Mouse (Mus musculus) hindbrain, embryonic 14.5 days (tissue): ENCODE measurements around the gene Nprl3. TPM values are rescaled to one million over a fixed set of nuclear protein-coding genes. Genes with fewer than 3 reads are reported as not detected.

Experiments
- ATAC-seq: fragments of 200-750 bp; cut with Nextera tagmentation; 2 replicates; pipeline ENCODE4 v1.8.0; 2017; ENCODE audit warnings: moderate number of reproducible peaks, mild to moderate bottlenecking, moderate TSS enrichment, moderate library complexity; ENCODE audit not compliant: low FRiP score
- DNase-seq: peaks from one replicate; pipeline ENCODE4 v3.0.0-alpha.2; 2015; ENCODE audit warnings: low spot score
- H3K27ac ChIP-seq: fragments of 300-500 bp; sonication (generic); 2 replicates; pipeline ENCODE4 v1.5.1; 2014; ENCODE audit warnings: mild to moderate bottlenecking, moderate library complexity
- H3K27me3 ChIP-seq: fragments of 300-500 bp; sonication (generic); 2 replicates; pipeline ENCODE4 v1.6.1; 2014; ENCODE audit warnings: mild to moderate bottlenecking, low read length, mixed read lengths; ENCODE audit not compliant: control insufficient read depth, insufficient read depth
- H3K36me3 ChIP-seq: fragments of 300-500 bp; sonication (generic); replicated peaks from 2 replicates; pipeline ENCODE4 v1.6.1; 2014; ENCODE audit not compliant: control insufficient read depth, insufficient read depth
- H3K4me1 ChIP-seq: fragments of 300-500 bp; sonication (generic); replicated peaks from 2 replicates; pipeline ENCODE4 v1.6.1; 2014; ENCODE audit warnings: antibody characterized with exemption, low read length, mixed read lengths; ENCODE audit not compliant: control insufficient read depth, insufficient read depth
- H3K4me2 ChIP-seq: fragments of 300-500 bp; sonication (generic); replicated peaks from 2 replicates; pipeline ENCODE4 v1.6.1; 2014; ENCODE audit warnings: mild to moderate bottlenecking, moderate library complexity
- H3K4me3 ChIP-seq: fragments of 300-500 bp; sonication (generic); replicated peaks from 2 replicates; pipeline ENCODE4 v1.5.1; 2014; ENCODE audit warnings: mild to moderate bottlenecking, low read length
- H3K9ac ChIP-seq: fragments of 300-500 bp; sonication (generic); 2 replicates; pipeline ENCODE4 v1.6.1; 2014
- H3K9me3 ChIP-seq: fragments of 300-500 bp; sonication (generic); 2 replicates; pipeline ENCODE4 v1.6.1; 2016; ENCODE audit warnings: low read length; ENCODE audit not compliant: control insufficient read depth
- WGBS: fragments of 180-500 bp; shearing (Covaris S2); extraction: QIAGEN DNeasy Blood & Tissue Kit; methylation state at CpG from one replicate; pipeline ENCODE4 v1.1.7; 2014; 5-methylcytosine and 5-hydroxymethylcytosine counted together
- polyA plus RNA-seq: library from polyadenylated mRNA; unstranded; fragments of >200 nt; fragmentation: Nextera tagmentation; extraction: Ambion mirVana; gene quantifications from 2 replicates; pipeline ENCODE4 v1.2.1, GENCODE M21; 2014

The Nprl3 gene
- polyA plus RNA-seq, 1 experiment from 2014 or later: 35.3 TPM

- Histone ChIP-seq H3K27ac (no peak overlapping the region), H3K4me2 (no peak overlapping the region), H3K4me1 (no peaks in the 10 kb centered on the region), H3K9ac (no peak overlapping the region), H3K9me3 (no peaks in the 10 kb centered on the region), H3K4me3 (no peak overlapping the region), H3K27me3 (no peaks in the 10 kb centered on the region), H3K36me3 (peaks cover 58% of the 10 kb centered on the region)
- WGBS: 86% methylated on average over 1 of the region's 1 CpGs
- no peak for ATAC-seq
- no peak for DNase-seq
Observed at GRCm38 (mm10) chr11:32253121-32253520, 14.4 kb downstream of the Nprl3 start.

DNA sequence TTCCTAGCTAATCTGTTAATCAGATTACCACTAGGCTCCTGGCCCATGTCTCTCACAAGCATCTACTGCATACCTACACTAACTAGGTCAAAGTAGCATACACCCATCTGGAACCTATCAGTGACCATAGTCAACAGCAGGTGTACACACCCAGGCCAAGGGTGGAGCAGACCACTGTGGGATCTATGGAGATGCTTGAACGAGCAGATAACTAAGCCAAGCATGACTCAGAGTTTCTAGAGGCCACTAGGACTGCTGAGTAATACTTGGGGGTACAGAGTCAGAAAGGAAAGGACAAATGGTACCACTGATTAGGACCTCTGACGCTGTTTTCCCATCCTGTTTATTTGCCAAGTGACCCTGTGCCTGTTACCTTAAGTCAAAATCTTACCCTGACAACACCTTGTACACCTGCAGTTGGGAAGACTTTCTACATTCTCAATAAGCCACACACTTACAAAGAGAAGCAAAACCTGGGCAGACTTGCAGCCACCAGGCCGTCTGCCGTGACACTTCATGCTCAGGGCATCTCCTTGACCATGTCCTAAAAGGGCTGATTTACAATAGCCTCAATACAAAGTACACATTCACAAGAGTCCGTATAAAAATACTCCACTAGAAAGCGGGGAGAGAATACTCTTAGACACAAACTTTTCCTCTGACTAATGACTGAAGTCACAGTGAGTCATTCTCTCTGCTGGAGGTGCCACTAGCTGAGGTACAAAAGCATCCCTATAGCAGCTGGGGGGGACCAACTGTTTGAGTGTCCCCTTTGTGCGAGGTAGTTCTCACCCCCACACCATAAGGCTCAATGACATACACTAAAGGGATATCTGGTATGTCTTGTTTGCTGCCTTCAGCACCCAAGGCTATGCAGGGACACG is 16.4 kb downstream of the Nprl3 start:
- H3K36me3 ChIP-seq: peaks cover 77% of the 10 kb centered on the region
- no peak overlapping the region for H3K4me2 ChIP-seq
- WGBS: 90% methylated on average over 8 of the region's 8 CpGs
- H3K4me3 ChIP-seq: no peak overlapping the region
- H3K9ac ChIP-seq: no peak overlapping the region
- H3K27me3 ChIP-seq: no peaks in the 10 kb centered on the region
- no peaks in the 10 kb centered on the region for H3K4me1 ChIP-seq
- ATAC-seq (no peak), DNase-seq (no peak)
- H3K9me3 ChIP-seq: no peaks in the 10 kb centered on the region
- H3K27ac ChIP-seq: no peak overlapping the region

GRCm38 (mm10) chr11:32248350-32248749 is 19.2 kb downstream of the Nprl3 start:
- Histone ChIP-seq H3K27ac (no peak overlapping the region), H3K4me1 (no peaks in the 10 kb centered on the region), H3K27me3 (no peaks in the 10 kb centered on the region), H3K9me3 (no peaks in the 10 kb centered on the region), H3K9ac (no peak overlapping the region), H3K36me3 (peaks cover 78% of the 10 kb centered on the region), H3K4me3 (no peak overlapping the region), H3K4me2 (no peak overlapping the region)
- 84% methylated on average over 3 of the region's 3 CpGs for WGBS
- no peak for DNase-seq
- ATAC-seq: no peak

DNA sequence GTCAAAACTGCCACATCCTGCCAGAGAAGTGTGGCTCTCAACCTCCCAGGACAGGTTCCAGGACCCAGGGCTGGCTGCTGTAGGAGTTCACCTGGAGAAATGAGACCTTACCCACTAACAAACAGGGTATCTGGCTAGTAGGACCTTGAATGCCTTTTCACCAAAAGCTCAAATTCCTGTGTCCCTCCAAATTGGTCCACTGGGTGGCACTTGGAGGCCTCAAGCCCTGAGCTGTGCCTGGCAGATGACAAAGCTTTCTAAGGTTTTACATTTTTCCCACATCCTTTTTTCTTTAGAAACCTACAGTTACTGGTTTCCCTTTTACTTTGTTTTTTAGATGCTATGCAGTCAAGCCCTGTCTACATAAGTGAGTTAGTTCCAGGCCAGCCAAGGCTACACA is 20.4 kb downstream of the Nprl3 start:
- no peaks in the 10 kb centered on the region for H3K27me3 ChIP-seq
- H3K4me2 ChIP-seq: no peak overlapping the region
- DNase-seq: no peak
- no peak for ATAC-seq
- H3K4me1 ChIP-seq: no peaks in the 10 kb centered on the region
- H3K9ac ChIP-seq: no peak overlapping the region
- H3K4me3 ChIP-seq: no peak overlapping the region
- no peak overlapping the region for H3K27ac ChIP-seq
- H3K36me3 ChIP-seq: peaks cover 66% of the 10 kb centered on the region
- H3K9me3 ChIP-seq: no peaks in the 10 kb centered on the region

DNA sequence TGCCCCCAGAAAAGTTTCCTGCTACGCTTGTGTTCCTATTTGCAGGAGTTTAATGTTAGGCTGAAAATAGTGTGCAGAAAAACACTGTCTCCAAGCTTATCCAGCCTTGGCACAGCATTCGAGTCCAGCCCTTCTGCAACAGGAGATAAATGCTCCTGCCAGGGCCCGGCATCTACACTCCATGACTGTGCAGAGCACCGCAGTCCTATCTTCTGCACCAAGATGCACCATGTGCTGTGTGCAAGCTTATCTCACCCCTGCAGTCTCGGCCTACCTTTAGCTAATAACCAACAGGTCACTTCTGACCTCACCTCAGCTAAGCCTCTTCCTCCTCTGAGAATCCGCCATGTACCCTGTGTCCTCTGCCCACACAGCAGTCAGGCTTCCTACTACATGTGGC is 21.9 kb downstream of the Nprl3 start:
- Histone ChIP-seq H3K9ac (no peak overlapping the region), H3K27me3 (no peaks in the 10 kb centered on the region), H3K4me2 (no peak overlapping the region), H3K9me3 (no peaks in the 10 kb centered on the region), H3K4me1 (no peaks in the 10 kb centered on the region), H3K27ac (no peak overlapping the region), H3K36me3 (peaks cover 66% of the 10 kb centered on the region), H3K4me3 (no peak overlapping the region)
- 96% methylated on average over 6 of the region's 6 CpGs for WGBS
- no peak for ATAC-seq
- no peak for DNase-seq

DNA sequence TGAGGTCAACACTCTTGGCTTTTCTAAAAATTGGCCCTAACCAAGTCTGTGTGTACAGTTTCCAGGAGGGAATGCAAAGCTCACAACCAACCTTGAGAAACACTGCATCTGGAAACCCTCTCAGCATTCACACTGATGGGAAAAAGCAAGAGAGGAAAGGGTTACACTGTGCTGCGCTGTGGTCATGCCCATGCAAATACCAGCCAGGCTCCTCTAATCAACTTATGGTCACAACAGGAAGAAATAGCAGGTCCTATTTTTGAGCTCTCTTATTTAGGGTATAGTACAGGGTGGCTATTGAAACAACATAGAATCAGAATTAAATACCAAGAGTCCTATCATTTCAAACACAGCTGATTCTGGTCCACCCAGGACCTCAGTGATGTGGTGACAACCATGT is 22.9 kb downstream of the Nprl3 start:
- Histone ChIP-seq H3K36me3 (peaks cover 68% of the 10 kb centered on the region), H3K9ac (no peak overlapping the region), H3K4me3 (no peak overlapping the region), H3K27me3 (no peaks in the 10 kb centered on the region), H3K9me3 (no peaks in the 10 kb centered on the region), H3K4me2 (no peak overlapping the region), H3K4me1 (no peaks in the 10 kb centered on the region), H3K27ac (no peak overlapping the region)
- no peak for ATAC-seq
- no peak for DNase-seq
- WGBS: 97% methylated on average over 1 of the region's 1 CpGs

- Histone ChIP-seq H3K9ac (no peak overlapping the region), H3K4me2 (no peak overlapping the region), H3K9me3 (no peaks in the 10 kb centered on the region), H3K36me3 (peaks cover 69% of the 10 kb centered on the region), H3K27me3 (no peaks in the 10 kb centered on the region), H3K4me1 (no peaks in the 10 kb centered on the region), H3K27ac (no peak overlapping the region), H3K4me3 (no peak overlapping the region)
- WGBS: 83% methylated on average over 3 of the region's 3 CpGs
- DNase-seq: no peak
- no peak for ATAC-seq
Observed at GRCm38 (mm10) chr11:32244064-32244463, 23.4 kb downstream of the Nprl3 start.

DNA sequence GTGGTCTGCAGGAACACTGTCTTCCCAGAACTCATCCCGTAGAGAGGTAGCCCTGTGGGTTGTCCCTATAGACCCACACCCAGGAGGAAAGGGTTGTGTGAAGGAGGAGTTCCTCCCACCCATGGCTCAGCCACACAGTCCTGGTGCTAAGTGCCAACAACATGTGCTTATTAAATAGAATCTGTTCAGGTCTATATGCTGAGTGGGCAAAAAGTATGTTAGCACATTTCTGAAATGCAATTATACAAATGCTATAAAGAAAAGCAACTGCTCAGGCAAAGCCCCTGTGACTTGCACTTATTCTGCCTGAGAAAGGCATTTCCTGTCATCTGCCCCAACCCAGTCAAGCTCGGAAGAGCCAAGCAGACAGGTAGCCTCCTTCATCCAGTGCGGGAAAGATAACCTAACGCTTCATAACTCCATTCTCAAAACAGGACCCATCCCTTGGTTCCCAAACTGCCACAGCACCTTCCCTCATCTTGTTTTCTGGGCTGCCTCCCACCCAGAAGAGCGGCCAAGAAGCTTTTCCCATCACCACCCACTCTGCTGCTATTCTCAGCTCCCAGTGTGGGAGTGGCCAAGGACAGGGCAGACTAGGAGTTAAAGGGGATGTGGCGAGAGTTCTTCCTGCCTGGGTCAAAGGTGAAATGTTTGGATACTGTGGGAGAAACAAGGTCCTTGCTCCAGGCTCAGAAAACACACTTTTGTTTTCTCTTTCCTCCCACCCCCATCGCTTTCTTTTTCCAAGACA is 24.1 kb downstream of the Nprl3 start:
- Histone ChIP-seq H3K27me3 (no peaks in the 10 kb centered on the region), H3K4me2 (no peak overlapping the region), H3K4me3 (no peak overlapping the region), H3K4me1 (no peaks in the 10 kb centered on the region), H3K9me3 (no peaks in the 10 kb centered on the region), H3K36me3 (peaks cover 68% of the 10 kb centered on the region), H3K27ac (no peak overlapping the region), H3K9ac (no peak overlapping the region)
- DNase-seq (no peak), ATAC-seq (no peak)
- 75% methylated on average over 7 of the region's 7 CpGs for WGBS

- WGBS: 83% methylated on average over 3 of the region's 3 CpGs
- no peak overlapping the region for H3K4me2 ChIP-seq
- H3K36me3 ChIP-seq: peaks cover 56% of the 10 kb centered on the region
- H3K27me3 ChIP-seq: no peaks in the 10 kb centered on the region
- no peaks in the 10 kb centered on the region for H3K4me1 ChIP-seq
- no peak overlapping the region for H3K9ac ChIP-seq
- no peak overlapping the region for H3K27ac ChIP-seq
- no peaks in the 10 kb centered on the region for H3K9me3 ChIP-seq
- no peak overlapping the region for H3K4me3 ChIP-seq
- ATAC-seq (no peak), DNase-seq (no peak)
Observed at GRCm38 (mm10) chr11:32242209-32242608, 25.3 kb downstream of the Nprl3 start.
